Mouse (Mus musculus) G1E (cell line): ENCODE results near the gene Stk24. TPM values are rescaled to one million over a fixed set of nuclear protein-coding genes. Genes with fewer than 3 reads are reported as not detected.

ENCODE experiments used
- ATAC-seq: 2 replicates; pipeline ENCODE4 v1.8.0; 2016; ENCODE audit warnings: mild to moderate bottlenecking; ENCODE audit not compliant: insufficient number of reproducible peaks, poor library complexity, low FRiP score, severe bottlenecking; ENCODE audit errors: extremely low read depth
- DNase-seq: peaks from one replicate; pipeline ENCODE4 v3.0.0; 2012; ENCODE audit warnings: low spot score
- H3K27me3 ChIP-seq: 2 replicates; pipeline ENCODE4 v1.6.1; 2012; ENCODE audit warnings: mild to moderate bottlenecking, low read length, inconsistent platforms; ENCODE audit not compliant: insufficient read depth
- H3K36me3 ChIP-seq: replicated peaks from 2 replicates; pipeline ENCODE3; 2012; ENCODE audit warnings: mild to moderate bottlenecking, inconsistent platforms
- H3K4me1 ChIP-seq: 2 replicates; pipeline ENCODE4 v1.6.1; 2012; ENCODE audit warnings: low read depth, low read length, inconsistent platforms, mixed read lengths; ENCODE audit not compliant: insufficient read depth
- H3K4me3 ChIP-seq: 2 replicates; pipeline ENCODE4 v1.5.1; 2012; ENCODE audit warnings: low read depth, mild to moderate bottlenecking, inconsistent platforms, low read length, moderate library complexity, mixed read lengths
- H3K9me3 ChIP-seq: replicated peaks from 2 replicates; pipeline ENCODE4 v1.6.1; 2012; ENCODE audit warnings: inconsistent platforms
- CTCF ChIP-seq: IDR thresholded peaks from 2 replicates; pipeline ENCODE4 v1.5.1; 2012; ENCODE audit warnings: low read depth, low read length, inconsistent platforms, mixed read lengths
- GATA1 ChIP-seq: IDR thresholded peaks from 2 replicates; pipeline ENCODE4 v1.6.1; 2012; ENCODE audit warnings: borderline replicate concordance, low read length, inconsistent platforms, mixed read lengths
- GATA2 ChIP-seq: IDR thresholded peaks from 2 replicates; pipeline ENCODE4 v1.6.1; 2012; ENCODE audit warnings: low read depth, low read length, inconsistent platforms, borderline replicate concordance
- POLR2AphosphoS5 ChIP-seq: IDR thresholded peaks from 2 replicates; pipeline ENCODE4 v1.6.1; 2012; ENCODE audit warnings: low read depth, low read length, inconsistent platforms; ENCODE audit not compliant: insufficient replicate concordance
- TAL1 ChIP-seq: conservative IDR thresholded peaks from 2 replicates; pipeline ENCODE4 v1.6.1; 2012; ENCODE audit warnings: low read depth, low read length, inconsistent platforms, mixed read lengths
- polyA plus RNA-seq: library from polyadenylated mRNA; stranded (reverse); fragments of >175 nt; gene quantifications from 2 replicates; pipeline ENCODE4 v1.2.3, GENCODE M21; 2012
- total RNA-seq, 2 experiments: library from RNA; stranded (forward) in 1 of 2; stranded (reverse) in 1 of 2; fragments of 200-1000 nt in 1 of 2; fragments of >200 nt in 1 of 2; fragmentation: Nextera tagmentation in 1 of 2; gene quantifications; 2 replicates each; pipeline ENCODE4 v1.2.3; 2014 to 2017

The Stk24 gene
- total and polyA plus RNA-seq, 3 experiments, result 90.5 to 156 (median 92.9) TPM

DNA sequence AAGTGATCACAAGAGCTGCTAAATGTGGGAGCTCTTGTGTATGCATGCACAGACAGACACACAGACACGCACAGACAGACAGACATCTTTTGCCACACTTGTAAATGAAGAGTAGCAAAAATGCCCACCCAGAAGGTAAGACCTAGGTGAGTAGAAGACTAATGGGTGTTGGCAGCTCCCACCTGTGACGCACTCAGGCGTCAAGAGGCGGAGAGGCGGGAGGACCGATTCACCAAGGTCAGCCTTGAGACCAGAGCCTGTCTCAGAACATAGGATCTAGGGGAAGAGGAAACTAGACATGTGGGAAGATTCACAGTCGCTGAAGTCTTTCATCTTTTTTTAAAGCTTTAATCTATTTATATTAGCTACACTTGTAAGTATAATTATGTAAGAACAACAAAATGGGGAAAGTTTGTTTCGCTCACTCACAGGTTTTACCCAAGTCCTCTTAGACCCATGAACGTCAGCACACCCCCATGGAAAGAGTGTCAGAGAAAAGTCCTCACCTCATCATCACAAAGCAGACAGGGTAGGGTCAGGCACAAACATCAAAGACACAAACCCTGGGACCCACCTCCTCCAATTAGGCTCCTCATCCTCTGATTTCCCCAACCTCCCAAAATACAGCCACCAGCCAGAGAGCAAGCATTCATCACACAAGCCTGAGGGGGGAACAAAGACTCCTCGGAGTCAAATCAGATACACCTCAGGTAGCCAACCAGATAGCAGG, 26.0 kb downstream of the Stk24 start:
- no peak for TF ChIP-seq POLR2AphosphoS5
- TF ChIP-seq TAL1, result no peak
- TF ChIP-seq GATA1, result no peak
- no peak for TF ChIP-seq CTCF
- TF ChIP-seq GATA2, result no peak
- DNase-seq, result no peak
- Histone ChIP-seq H3K4me1 (peaks cover 78% of the 10 kb centered on the region), H3K9me3 (no peaks in the 10 kb centered on the region), H3K27me3 (no peaks in the 10 kb centered on the region), H3K36me3 (peaks cover 66% of the 10 kb centered on the region), H3K4me3 (no peak overlapping the region)
- no peak for ATAC-seq

DNA sequence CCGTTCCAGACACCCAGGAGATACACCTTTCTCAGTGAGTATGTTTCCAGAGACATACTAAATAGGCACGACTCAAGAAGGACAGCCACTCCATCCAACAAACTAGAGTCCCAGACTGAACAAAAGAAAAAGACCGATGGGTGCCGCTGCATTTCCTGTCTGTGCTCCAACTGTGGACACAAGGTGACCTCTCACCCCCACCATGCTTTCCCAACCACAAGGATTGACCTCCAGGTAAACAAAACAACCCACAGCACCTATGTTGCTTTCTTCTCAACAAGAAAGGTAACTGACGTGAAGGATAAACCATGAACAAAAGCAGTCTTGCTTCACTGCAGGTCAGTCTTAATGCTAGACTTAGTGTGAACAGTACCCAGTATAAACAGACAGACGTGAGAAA, 27.1 kb downstream of the Stk24 start:
- no peak for TF ChIP-seq POLR2AphosphoS5
- TF ChIP-seq GATA1, result no peak
- TF ChIP-seq TAL1, result no peak
- TF ChIP-seq GATA2, result no peak
- no peak for TF ChIP-seq CTCF
- Histone ChIP-seq H3K36me3 (peaks cover 72% of the 10 kb centered on the region), H3K4me1 (peaks cover 78% of the 10 kb centered on the region)

DNA sequence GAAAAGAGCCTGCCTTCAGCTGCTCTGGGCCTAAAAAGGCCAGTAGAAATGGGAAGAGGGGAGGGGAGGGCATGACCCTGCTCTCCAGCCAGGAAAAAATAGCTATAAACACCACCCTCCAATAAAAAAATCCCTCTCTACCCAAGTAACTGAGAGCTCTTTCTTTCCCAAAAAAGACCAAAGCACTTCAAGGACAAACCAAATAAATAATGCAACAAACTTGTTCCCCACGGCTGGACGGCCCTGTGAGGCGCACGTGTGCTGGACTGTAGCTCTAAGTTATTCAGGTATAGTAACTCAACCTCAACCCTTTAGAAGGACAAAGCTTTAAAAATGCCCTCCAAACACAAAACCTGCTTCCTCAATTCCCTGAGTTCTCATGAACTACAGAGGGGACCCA, 28.1 kb downstream of the Stk24 start:
- DNase-seq, result no peak
- Histone ChIP-seq H3K36me3 (peaks cover 78% of the 10 kb centered on the region), H3K4me3 (no peak overlapping the region), H3K4me1 (peaks cover 78% of the 10 kb centered on the region), H3K27me3 (no peaks in the 10 kb centered on the region), H3K9me3 (no peaks in the 10 kb centered on the region)
- no peak for TF ChIP-seq GATA1
- no peak for TF ChIP-seq GATA2
- no peak for TF ChIP-seq TAL1
- TF ChIP-seq POLR2AphosphoS5, result no peak
- TF ChIP-seq CTCF, result no peak
- no peak for ATAC-seq

More for the DNA sequence above, 27.1 kb downstream of the Stk24 start:
- ATAC-seq, result no peak
- Histone ChIP-seq H3K4me3 (no peak overlapping the region), H3K27me3 (no peaks in the 10 kb centered on the region), H3K9me3 (no peaks in the 10 kb centered on the region)
- DNase-seq, result no peak

DNA sequence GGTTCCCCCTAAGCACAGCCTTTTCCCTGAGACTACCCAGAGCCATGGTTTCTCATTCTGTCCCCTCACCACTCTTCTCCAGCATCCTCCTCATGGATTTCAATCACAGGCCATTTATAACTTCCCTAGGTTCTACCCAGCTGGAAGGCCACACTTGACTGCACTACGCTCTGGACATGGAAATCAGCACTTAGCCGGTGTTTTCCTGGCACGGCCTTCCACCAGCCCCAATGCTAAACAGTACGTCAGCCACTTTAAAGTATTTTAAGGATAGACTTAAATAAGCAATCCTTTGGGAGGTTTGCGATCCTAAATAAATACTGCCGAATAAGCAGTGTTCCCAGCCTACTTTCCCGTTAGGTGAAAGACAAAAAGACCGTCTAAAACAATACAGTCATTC, 29.8 kb downstream of the Stk24 start:
- Histone ChIP-seq H3K27me3 (no peaks in the 10 kb centered on the region), H3K4me1 (peaks cover 79% of the 10 kb centered on the region), H3K9me3 (no peaks in the 10 kb centered on the region), H3K36me3 (peaks cover 83% of the 10 kb centered on the region), H3K4me3 (no peak overlapping the region)
- ATAC-seq (no peak), DNase-seq (no peak)
- TF ChIP-seq GATA2, result no peak

DNA sequence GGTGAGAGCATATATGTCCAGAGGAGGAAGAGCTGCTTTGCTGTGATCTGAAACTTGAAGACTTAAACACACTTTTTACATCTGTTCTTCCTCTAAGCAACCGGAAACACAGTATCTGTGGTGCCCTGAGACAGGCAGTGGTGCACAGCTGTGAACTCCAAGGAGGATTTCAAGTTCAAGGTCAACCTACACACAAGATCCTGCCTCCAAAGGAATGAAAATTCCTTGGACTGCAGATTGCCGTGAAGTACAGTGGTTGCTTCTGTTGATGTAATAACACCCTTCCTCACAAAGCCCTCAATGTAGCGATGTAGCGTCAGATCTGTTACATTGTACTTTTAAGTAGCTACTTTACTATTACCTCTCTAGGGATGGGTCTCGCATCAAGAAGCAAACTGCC, 30.5 kb downstream of the Stk24 start:
- H3K4me1 ChIP-seq, result peaks cover 76% of the 10 kb centered on the region
- DNase-seq (no peak), ATAC-seq (no peak)
- no peak overlapping the region for H3K4me3 ChIP-seq
- TF ChIP-seq CTCF (no peak), POLR2AphosphoS5 (no peak), GATA1 (no peak), TAL1 (no peak), GATA2 (no peak)
- no peaks in the 10 kb centered on the region for H3K9me3 ChIP-seq
- H3K27me3 ChIP-seq, result no peaks in the 10 kb centered on the region
- H3K36me3 ChIP-seq, result peaks cover 81% of the 10 kb centered on the region

DNA sequence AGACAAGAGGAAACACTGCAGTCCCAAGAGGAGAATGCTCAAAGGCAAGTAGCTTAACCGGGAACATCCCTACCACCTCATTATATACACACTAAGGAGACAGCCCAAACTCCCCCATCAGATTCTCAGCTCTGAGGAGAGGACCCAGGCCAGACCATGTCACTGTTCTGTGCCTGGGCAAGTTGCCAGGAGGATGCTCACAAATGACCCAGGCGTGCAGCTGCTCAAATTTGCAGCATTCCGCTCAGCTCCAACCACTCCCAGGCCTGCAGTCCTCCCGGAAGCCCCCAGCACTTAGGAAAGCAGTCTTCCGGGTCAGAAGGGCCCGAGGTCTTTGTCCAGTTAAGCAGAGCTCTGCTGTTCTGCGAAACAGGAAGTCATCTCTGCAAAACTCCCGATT, 31.6 kb downstream of the Stk24 start:
- no peak for TF ChIP-seq GATA2
- peaks cover 73% of the 10 kb centered on the region for H3K4me1 ChIP-seq
- DNase-seq (no peak), ATAC-seq (no peak)
- H3K9me3 ChIP-seq, result no peaks in the 10 kb centered on the region
- H3K36me3 ChIP-seq, result peaks cover 81% of the 10 kb centered on the region
- H3K4me3 ChIP-seq, result no peak overlapping the region
- no peaks in the 10 kb centered on the region for H3K27me3 ChIP-seq

DNA sequence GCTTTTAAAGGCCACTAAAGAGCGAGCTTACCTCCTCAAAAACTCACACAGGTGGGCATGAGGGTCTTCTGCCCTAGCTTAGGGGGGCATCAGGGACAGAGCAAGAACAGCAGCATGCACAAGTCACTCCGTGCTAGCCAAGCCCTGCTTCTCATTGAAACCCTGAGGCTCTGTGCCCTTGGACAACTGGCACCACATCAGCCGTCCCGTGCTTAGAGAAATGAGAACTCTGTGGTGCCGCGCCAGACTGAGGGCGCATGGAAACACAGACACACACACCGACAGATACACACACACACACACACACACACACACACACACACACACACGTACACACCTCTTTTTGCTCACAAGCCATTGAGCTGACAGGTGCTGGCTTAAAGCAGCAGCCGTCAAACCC, 32.7 kb downstream of the Stk24 start:
- ATAC-seq, result no peak
- peaks cover 81% of the 10 kb centered on the region for H3K36me3 ChIP-seq

More for the DNA sequence above, 32.7 kb downstream of the Stk24 start:
- TF ChIP-seq GATA1 (no peak), TAL1 (no peak), POLR2AphosphoS5 (no peak), CTCF (no peak), GATA2 (no peak)
- Histone ChIP-seq H3K4me1 (peaks cover 71% of the 10 kb centered on the region), H3K4me3 (no peak overlapping the region), H3K27me3 (no peaks in the 10 kb centered on the region), H3K9me3 (no peaks in the 10 kb centered on the region)
- no peak for DNase-seq
